Mouse (Mus musculus): ENCODE measurements around the gene Pbx3. TPM values are rescaled to one million over a fixed set of nuclear protein-coding genes. Genes with fewer than 3 reads are reported as not detected.
A peak's percentile ranks its signal among the peaks of the same experiment; 100 is the strongest.

The Pbx3 gene
- polyA plus RNA-seq, 1 experiment from 2014 or later, result 82.7 TPM

DNA sequence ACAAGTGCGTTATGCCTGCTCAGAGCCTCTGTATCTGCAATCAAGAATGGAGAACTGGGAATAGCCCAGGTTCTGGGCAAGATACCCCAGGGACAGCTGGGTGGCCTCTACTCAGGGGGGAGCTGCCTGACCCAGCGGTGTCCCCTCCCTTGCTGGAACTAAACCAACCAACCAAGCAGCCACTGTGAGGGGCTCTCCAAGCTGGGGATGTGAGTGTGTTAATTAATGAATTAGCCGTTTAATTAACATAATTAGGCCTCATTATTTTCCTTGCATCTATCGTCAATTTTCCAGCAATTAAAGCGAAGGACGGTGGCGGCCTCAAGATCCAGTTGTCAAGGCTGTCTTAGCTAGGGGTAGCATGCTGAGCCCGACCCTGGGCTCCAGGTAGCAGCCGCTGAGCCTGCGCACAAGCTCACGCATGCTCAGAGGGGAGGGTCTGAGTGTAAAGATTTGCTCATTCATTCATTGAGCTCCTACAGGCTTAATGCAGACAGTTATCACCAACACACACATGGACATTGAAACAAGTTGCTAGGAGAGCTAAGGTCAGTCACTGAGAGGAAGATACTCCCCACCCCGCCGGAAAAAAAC lies 243.2 kb downstream of the Pbx3 start:
- Histone ChIP-seq H3K36me3 (ENCODE audit: control insufficient read depth, insufficient read depth, low read length) (no peaks in the 10 kb centered on the region), H3K4me3 (ENCODE audit: low read depth, low read length) (no peak overlapping the region), H3K27me3 (ENCODE audit: control insufficient read depth, insufficient read depth, low read depth, low read length) (no peaks in the 10 kb centered on the region), H3K9ac (ENCODE audit: low read depth, low read length) (no peak overlapping the region), H3K4me2 (ENCODE audit: low read length) (no peak overlapping the region), H3K4me1 (ENCODE audit: control insufficient read depth, insufficient read depth, low read length) (peaks cover 6% of the 10 kb centered on the region; the same call in 1 of the 2 replicates), H3K9me3 (replicated peaks; ENCODE audit: control insufficient read depth, low read length, poor library complexity, severe bottlenecking) (no peaks in the 10 kb centered on the region), H3K27ac (ENCODE audit: low read length) (peak overlapping the region; percentile 7; the same call in 1 of the 2 replicates)
- ATAC-seq, result peak; percentile 68
- 45% methylated on average over 13 of the region's 13 CpGs for WGBS

- H3K27me3 ChIP-seq (ENCODE audit: control insufficient read depth, insufficient read depth, low read depth, low read length), result no peaks in the 10 kb centered on the region
- no peak overlapping the region for H3K9ac ChIP-seq (ENCODE audit: low read depth, low read length)
- no peaks in the 10 kb centered on the region for H3K36me3 ChIP-seq (ENCODE audit: control insufficient read depth, insufficient read depth, low read length)
- H3K4me3 ChIP-seq (ENCODE audit: low read depth, low read length), result no peak overlapping the region
- no peaks in the 10 kb centered on the region for H3K9me3 ChIP-seq (replicated peaks; ENCODE audit: control insufficient read depth, low read length, poor library complexity, severe bottlenecking)
- H3K4me2 ChIP-seq (ENCODE audit: low read length), result no peak overlapping the region
- ATAC-seq, result no peak
- 95% methylated on average over 1 of the region's 1 CpGs for WGBS
- H3K4me1 ChIP-seq (ENCODE audit: control insufficient read depth, insufficient read depth, low read length), result peaks cover 6% of the 10 kb centered on the region; the same call in 1 of the 2 replicates
- H3K27ac ChIP-seq (ENCODE audit: low read length), result no peak overlapping the region
Observed at GRCm38 (mm10) chr2:34127871-34128270, 245.1 kb downstream of the Pbx3 start.

- WGBS, result 84% methylated on average over 12 of the region's 12 CpGs
- Histone ChIP-seq H3K27ac (ENCODE audit: low read length) (no peak overlapping the region), H3K4me1 (ENCODE audit: control insufficient read depth, insufficient read depth, low read length) (no peaks in the 10 kb centered on the region), H3K4me2 (ENCODE audit: low read length) (no peak overlapping the region), H3K4me3 (ENCODE audit: low read depth, low read length) (no peak overlapping the region), H3K9me3 (replicated peaks; ENCODE audit: control insufficient read depth, low read length, poor library complexity, severe bottlenecking) (no peaks in the 10 kb centered on the region), H3K9ac (ENCODE audit: low read depth, low read length) (no peak overlapping the region), H3K36me3 (ENCODE audit: control insufficient read depth, insufficient read depth, low read length) (no peaks in the 10 kb centered on the region), H3K27me3 (ENCODE audit: control insufficient read depth, insufficient read depth, low read depth, low read length) (no peaks in the 10 kb centered on the region)
- no peak for ATAC-seq
Observed at GRCm38 (mm10) chr2:34123896-34124295, 249.0 kb downstream of the Pbx3 start.

Other genes starting within 250 kb of the Pbx3 start
- gene Mapkap1, start 33.6 kb upstream of the Pbx3 start, polyA plus RNA-seq (2015; fragmentation: Nextera tagmentation; extraction: Ambion mirVana), result 88.3 and 89.1 TPM in 2 replicates